Mouse (Mus musculus) midbrain, postnatal 0 days (tissue): ENCODE results near the gene Apopt1. TPM values are rescaled to one million over a fixed set of nuclear protein-coding genes. Genes with fewer than 3 reads are reported as not detected.

Experiments used
- ATAC-seq: fragments of 200-750 bp; cut with Nextera tagmentation; 2 replicates; pipeline ENCODE4 v1.8.0; 2017; ENCODE audit warnings: moderate number of reproducible peaks, mild to moderate bottlenecking, moderate TSS enrichment, moderate library complexity; ENCODE audit not compliant: low FRiP score
- DNase-seq: peaks from one replicate; pipeline ENCODE4 v3.0.0-alpha.2; 2015; ENCODE audit warnings: low spot score
- H3K27ac ChIP-seq: fragments of 300-500 bp; sonication (generic); 2 replicates; pipeline ENCODE4 v1.5.1; 2014; ENCODE audit warnings: low read depth, mild to moderate bottlenecking, low read length, mixed read lengths
- H3K27me3 ChIP-seq: fragments of 300-500 bp; sonication (generic); 2 replicates; pipeline ENCODE4 v1.6.1; 2014; ENCODE audit warnings: low read length, control low read depth, mixed read lengths; ENCODE audit not compliant: insufficient read depth
- H3K36me3 ChIP-seq: fragments of 300-500 bp; sonication (generic); 2 replicates; pipeline ENCODE4 v1.6.1; 2014; ENCODE audit warnings: low read length, control low read depth, mixed read lengths; ENCODE audit not compliant: insufficient read depth
- H3K4me1 ChIP-seq: fragments of 300-500 bp; sonication (generic); 2 replicates; pipeline ENCODE4 v1.6.1; 2014; ENCODE audit warnings: mild to moderate bottlenecking, control low read depth, antibody characterized with exemption, low read length, mixed read lengths; ENCODE audit not compliant: insufficient read depth
- H3K4me2 ChIP-seq: fragments of 300-500 bp; sonication (generic); 2 replicates; pipeline ENCODE4 v1.6.1; 2014; ENCODE audit warnings: low read depth, mild to moderate bottlenecking, low read length, mixed read lengths; ENCODE audit not compliant: poor library complexity, severe bottlenecking
- H3K4me3 ChIP-seq: fragments of 300-500 bp; sonication (generic); 2 replicates; pipeline ENCODE4 v1.5.1; 2014; ENCODE audit warnings: low read depth, mild to moderate bottlenecking, low read length, moderate library complexity
- H3K9ac ChIP-seq: fragments of 300-500 bp; sonication (generic); replicated peaks from 2 replicates; pipeline ENCODE4 v1.6.1; 2014; ENCODE audit warnings: mild to moderate bottlenecking, low read length, moderate library complexity, mixed read lengths; ENCODE audit not compliant: poor library complexity, severe bottlenecking
- H3K9me3 ChIP-seq: fragments of 300-500 bp; sonication (generic); 2 replicates; pipeline ENCODE4 v1.6.1; 2016; ENCODE audit warnings: low read length, control low read depth
- CTCF ChIP-seq: IDR thresholded peaks from 2 replicates; pipeline ENCODE4 v1.5.1; 2016; ENCODE audit warnings: antibody characterized with exemption, mild to moderate bottlenecking
- WGBS: fragments of 180-500 bp; shearing (Covaris S2); extraction: QIAGEN DNeasy Blood & Tissue Kit; methylation state at CpG from one replicate; pipeline ENCODE4 v1.1.7; 2014; 5-methylcytosine and 5-hydroxymethylcytosine counted together
- polyA plus RNA-seq: library from polyadenylated mRNA; unstranded; fragments of >200 nt; fragmentation: Nextera tagmentation; extraction: Ambion mirVana; gene quantifications from 2 replicates; pipeline ENCODE4 v1.2.1, GENCODE M21; 2015
- total RNA-seq: library from RNA; depleted of rRNA; stranded (reverse); fragments of >200 nt; gene quantifications from 2 replicates; pipeline ENCODE4 v1.2.3, GENCODE M21; 2014

Apopt1 gene
- total and polyA plus RNA-seq, 2 experiments from 2014 or later: 17.9 to 63.1 TPM

GRCm38 (mm10) chr12:111755231-111755630 is 42.2 kb downstream of the Apopt1 start:
- 0 out of 2 replicates have a peak, but pooled peaks cover 6% of the 10 kb centered on the region for H3K4me1 ChIP-seq
- no peak overlapping the region for H3K27ac ChIP-seq
- H3K27me3 ChIP-seq: no peaks in the 10 kb centered on the region
- no peak for TF ChIP-seq CTCF
- H3K9ac ChIP-seq: no peak overlapping the region
- 58% methylated on average over 2 of the region's 2 CpGs for WGBS
- DNase-seq: no peak
- H3K36me3 ChIP-seq: no peaks in the 10 kb centered on the region
- no peaks in the 10 kb centered on the region for H3K9me3 ChIP-seq
- H3K4me3 ChIP-seq: no peak overlapping the region
- H3K4me2 ChIP-seq: no peak overlapping the region
- ATAC-seq: no peak

- ATAC-seq (no peak), DNase-seq (no peak)
- no peak for TF ChIP-seq CTCF
- Histone ChIP-seq H3K36me3 (no peaks in the 10 kb centered on the region), H3K9me3 (no peaks in the 10 kb centered on the region), H3K9ac (no peak overlapping the region), H3K27ac (no peak overlapping the region), H3K27me3 (no peaks in the 10 kb centered on the region), H3K4me3 (no peak overlapping the region), H3K4me1 (peaks cover 11% of the 10 kb centered on the region; the same call in 1 of the 2 replicates), H3K4me2 (no peak overlapping the region)
- 58% methylated on average over 4 of the region's 4 CpGs for WGBS
Measured at GRCm38 (mm10) chr12:111756082-111756697, 43.1 kb downstream of the Apopt1 start.

- WGBS: 48% methylated on average over 5 of the region's 5 CpGs
- Histone ChIP-seq H3K4me1 (peaks cover 11% of the 10 kb centered on the region; the same call in 1 of the 2 replicates), H3K9ac (no peak overlapping the region), H3K9me3 (no peaks in the 10 kb centered on the region), H3K4me3 (no peak overlapping the region), H3K36me3 (no peaks in the 10 kb centered on the region), H3K27ac (no peak overlapping the region), H3K4me2 (no peak overlapping the region), H3K27me3 (no peaks in the 10 kb centered on the region)
- TF ChIP-seq CTCF: no peak
- ATAC-seq (no peak), DNase-seq (no peak)
Measured at GRCm38 (mm10) chr12:111756698-111757082, 43.6 kb downstream of the Apopt1 start.

GRCm38 (mm10) chr12:111757561-111758325 is 44.7 kb downstream of the Apopt1 start:
- no peak for DNase-seq
- Histone ChIP-seq H3K27me3 (no peaks in the 10 kb centered on the region), H3K9me3 (no peaks in the 10 kb centered on the region), H3K9ac (peak overlapping the region; percentile 99; the same call in 1 of the 2 replicates), H3K4me1 (peaks cover 14% of the 10 kb centered on the region; the same call in 1 of the 2 replicates), H3K4me2 (peak overlapping the region; percentile 97), H3K27ac (peak overlapping the region; percentile 99), H3K36me3 (no peaks in the 10 kb centered on the region; the same call in 1 of the 2 replicates), H3K4me3 (peak overlapping the region; percentile 91)
- ATAC-seq: 0 out of 2 replicates have a peak, but pooled peaks have one; percentile 4
- WGBS: 47% methylated on average over 10 of the region's 10 CpGs
- TF ChIP-seq CTCF: no peak

- no peaks in the 10 kb centered on the region for H3K9me3 ChIP-seq
- H3K4me2 ChIP-seq: peak within 1 kb of the TSS; percentile 97
- peaks cover 14% of the 10 kb centered on the region; the same call in 1 of the 2 replicates for H3K4me1 ChIP-seq
- WGBS: under 1% methylated on average over 66 of the region's 85 CpGs
- no peak for TF ChIP-seq CTCF
- H3K36me3 ChIP-seq: no peaks in the 10 kb centered on the region; the same call in 1 of the 2 replicates
- H3K4me3 ChIP-seq: peak within 1 kb of the TSS; percentile 91
- peak; percentile 78 for DNase-seq
- peak within 1 kb of the TSS; percentile 99 for H3K9ac ChIP-seq
- H3K27me3 ChIP-seq: no peaks in the 10 kb centered on the region
- peak within 1 kb of the TSS; percentile 99 for H3K27ac ChIP-seq
- peak; percentile 85 for ATAC-seq
Measured at GRCm38 (mm10) chr12:111758381-111759175, 45.5 kb downstream of the Apopt1 start, which contains the start of gene Klc1. Gene Klc1, plus strand, starts transcription at chr12:111758849.
